Mouse (Mus musculus) ES-Bruce4 (cell line): ENCODE data around the gene Slc12a3.

Experiments used
- CTCF ChIP-seq: IDR thresholded peaks from one replicate; pipeline ENCODE4 v1.8.1; 2011; ENCODE audit warnings: low read depth, low read length
- POLR2A ChIP-seq: IDR thresholded peaks from one replicate; pipeline ENCODE4 v1.8.1; 2011; ENCODE audit warnings: low read length; ENCODE audit not compliant: insufficient read depth

DNA sequence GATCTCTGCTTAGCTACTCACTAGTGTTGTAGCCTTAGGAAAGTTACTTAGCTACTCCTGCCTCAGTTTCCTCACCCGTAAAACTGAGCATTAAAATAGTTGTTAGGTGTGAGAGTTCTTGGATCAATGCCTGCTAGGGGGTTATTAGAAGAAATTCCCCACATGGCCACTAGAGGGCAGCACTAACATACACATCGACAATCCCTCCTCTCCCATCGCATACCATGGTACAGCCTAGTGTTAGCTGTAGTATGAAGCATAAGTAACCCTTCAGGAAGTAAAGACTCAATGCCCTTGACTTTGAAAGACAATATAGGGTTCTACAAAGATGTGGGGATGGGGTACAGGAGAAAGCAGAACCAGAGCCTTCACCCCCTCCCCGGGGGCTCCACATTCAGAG, 1.7 kb downstream of the Slc12a3 start:
- TF ChIP-seq CTCF (no peak), POLR2A (no peak)
